Mouse (Mus musculus): ENCODE measurements around the gene Optn.
"Not testable (repeated sequence)": the region's sequence is repeated elsewhere in the genome, so short reads cannot be mapped to it uniquely, and the experiment has no call there.

Optn gene

GRCm38 (mm10) chr2:5063299-5064205, at the start of gene Optn:
Optn (minus strand) TSS chr2:5064051.
- peak; percentile 90 for DNase-seq (ENCODE audit: low read depth, low spot score)

- no peak for DNase-seq (ENCODE audit: low read depth, low spot score)
Measured at GRCm38 (mm10) chr2:5112785-5113291, 49.0 kb upstream of the Optn start.

GRCm38 (mm10) chr2:5102891-5103290, 39.0 kb upstream of the Optn start:
- no peak for DNase-seq (ENCODE audit: low read depth, low spot score)

GRCm38 (mm10) chr2:5101743-5102245, 37.9 kb upstream of the Optn start:
- DNase-seq (ENCODE audit: low read depth, low spot score) = no peak

- no peak for DNase-seq (ENCODE audit: low read depth, low spot score)
Measured at GRCm38 (mm10) chr2:5099176-5099575, 35.3 kb upstream of the Optn start.

GRCm38 (mm10) chr2:5097786-5098445, 34.1 kb upstream of the Optn start:
- DNase-seq (ENCODE audit: low read depth, low spot score) = peak; percentile 59

GRCm38 (mm10) chr2:5095316-5095715, 31.5 kb upstream of the Optn start:
- no peak for DNase-seq (ENCODE audit: low read depth, low spot score)

GRCm38 (mm10) chr2:5094876-5095275, 31.0 kb upstream of the Optn start:
- no peak for DNase-seq (ENCODE audit: low read depth, low spot score)

- DNase-seq (ENCODE audit: low read depth, low spot score) = peak; percentile 49
Measured at GRCm38 (mm10) chr2:5090385-5090784, 26.5 kb upstream of the Optn start.

- no peak for DNase-seq (ENCODE audit: low read depth, low spot score)
Measured at GRCm38 (mm10) chr2:5087667-5088066, 23.8 kb upstream of the Optn start.

GRCm38 (mm10) chr2:5083739-5084138, 19.9 kb upstream of the Optn start:
- no peak for DNase-seq (ENCODE audit: low read depth, low spot score)

- DNase-seq (ENCODE audit: low read depth, low spot score) = peak; percentile 76
Measured at GRCm38 (mm10) chr2:5080053-5080787, 16.4 kb upstream of the Optn start.

GRCm38 (mm10) chr2:5077937-5078336, 14.1 kb upstream of the Optn start:
- no peak for DNase-seq (ENCODE audit: low read depth, low spot score)

GRCm38 (mm10) chr2:5077490-5077889, 13.6 kb upstream of the Optn start:
- DNase-seq (ENCODE audit: low read depth, low spot score) = no peak

GRCm38 (mm10) chr2:5075856-5076255, 12.0 kb upstream of the Optn start:
- no peak for DNase-seq (ENCODE audit: low read depth, low spot score)

- DNase-seq (ENCODE audit: low read depth, low spot score) = no peak
Measured at GRCm38 (mm10) chr2:5075432-5075831, 11.6 kb upstream of the Optn start.

- no peak for DNase-seq (ENCODE audit: low read depth, low spot score)
Measured at GRCm38 (mm10) chr2:5073785-5074184, 9.9 kb upstream of the Optn start.

- no peak for DNase-seq (ENCODE audit: low read depth, low spot score)
Measured at GRCm38 (mm10) chr2:5067951-5068350, 4.1 kb upstream of the Optn start.

GRCm38 (mm10) chr2:5067254-5067653, 3.4 kb upstream of the Optn start:
- DNase-seq (ENCODE audit: low read depth, low spot score) = not testable (repeated sequence)

- DNase-seq (ENCODE audit: low read depth, low spot score) = no peak
Measured at GRCm38 (mm10) chr2:5064247-5064646, 396 bp upstream of the Optn start.

- DNase-seq (ENCODE audit: low read depth, low spot score) = no peak
Measured at GRCm38 (mm10) chr2:5062496-5063298, 1.2 kb downstream of the Optn start.

All from mesoderm, embryonic 11.5 days (tissue).